Mouse (Mus musculus): ENCODE measurements around the gene Calhm4. TPM values are rescaled to one million over a fixed set of nuclear protein-coding genes. Genes with fewer than 3 reads are reported as not detected.

Calhm4 gene
- not detected in 2 replicates for polyA plus RNA-seq (2012; rRNA removed; ENCODE audit: low replicate concordance)

GRCm38 (mm10) chr10:34044210-34044609 lies at the start of gene Calhm4:
Calhm4 (minus strand) TSS chr10:34044310.

GRCm38 (mm10) chr10:34037401-34037800 lies 6.7 kb downstream of the Calhm4 start, which contains the start of gene Trappc3l:
Trappc3l (plus strand) TSS chr10:34037597.

GRCm38 (mm10) chr10:34019302-34020075 lies 24.6 kb downstream of the Calhm4 start, which contains the start of gene Rwdd1:
Rwdd1 (minus strand) TSS chr10:34019624.

Other genes with a start within 250 kb of the Calhm4 start
- not detected in 2 replicates for gene Sult3a1, start 186.6 kb downstream of the Calhm4 start, polyA plus RNA-seq (2012; rRNA removed; ENCODE audit: low replicate concordance)
- 0.05 TPM in 1 of 2 replicates, not detected in the other for gene Rsph4a, start 139.2 kb downstream of the Calhm4 start, polyA plus RNA-seq (2012; rRNA removed; ENCODE audit: low replicate concordance)
- 1.5 and 2.0 TPM in 2 replicates for gene Zup1, start 93.0 kb downstream of the Calhm4 start, polyA plus RNA-seq (2012; rRNA removed; ENCODE audit: low replicate concordance)
- 29.9 and 45.7 TPM in 2 replicates for gene Rwdd1, start 24.7 kb downstream of the Calhm4 start, polyA plus RNA-seq (2012; rRNA removed; ENCODE audit: low replicate concordance)
- gene Trappc3l, start 6.7 kb downstream of the Calhm4 start, polyA plus RNA-seq (2012; rRNA removed; ENCODE audit: low replicate concordance), result not detected in 2 replicates
- gene Calhm5, start 52.2 kb upstream of the Calhm4 start, polyA plus RNA-seq (2012; rRNA removed; ENCODE audit: low replicate concordance), result 0.07 and 0.09 TPM in 2 replicates
- 1.6 and 3.3 TPM in 2 replicates for gene Calhm6, start 83.7 kb upstream of the Calhm4 start, polyA plus RNA-seq (2012; rRNA removed; ENCODE audit: low replicate concordance)
- 0.51 and 2.0 TPM in 2 replicates for gene Dse, start 163.4 kb upstream of the Calhm4 start, polyA plus RNA-seq (2012; rRNA removed; ENCODE audit: low replicate concordance)
- gene Tspyl1, start 237.9 kb upstream of the Calhm4 start, polyA plus RNA-seq (2012; rRNA removed; ENCODE audit: low replicate concordance), result 8.6 and 16.1 TPM in 2 replicates

All from duodenum, adult 2 months (tissue).